In the genomic region with DNA sequence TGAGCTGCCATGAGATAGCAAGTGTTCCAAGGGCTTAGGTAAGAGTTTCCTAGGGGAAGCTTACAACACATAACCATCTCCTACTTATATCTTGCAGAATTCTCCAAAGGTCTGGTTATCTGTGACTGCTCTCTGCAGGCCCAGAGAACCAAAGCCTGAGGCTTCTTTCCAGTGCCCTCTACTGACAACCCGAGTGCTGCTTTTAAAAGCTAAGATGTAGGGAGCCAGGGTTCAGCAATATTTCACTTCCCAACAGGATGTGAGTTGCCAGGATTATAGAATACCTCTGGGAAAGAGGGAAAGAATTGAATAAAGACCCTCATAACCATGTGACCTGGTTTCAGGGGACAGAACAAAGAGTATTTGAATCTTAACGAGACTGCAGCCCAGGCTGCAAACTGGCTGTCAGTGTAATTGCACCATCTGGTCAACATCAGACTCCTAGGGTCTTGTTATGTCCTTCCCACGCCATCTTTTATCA, we compare ENCODE assay signal across 8 mouse cellular contexts. TPM values are rescaled to one million over a fixed set of nuclear protein-coding genes. Genes with fewer than 3 reads are reported as not detected.
DNase-seq lines count a peak whose midpoint lies in the region; ATAC-seq and TF ChIP-seq lines count a peak whose summit lies in the region.

No protein-coding gene starts in this region.

- ATAC-seq in limb, embryonic 11.5 days (ENCODE audit: insufficient number of reproducible peaks, low FRiP score, low TSS enrichment, low read depth) = peak; percentile 89; the same call in 1 of the 2 replicates
- ATAC-seq in CD4-positive, CD25-positive, alpha-beta regulatory T cell, adult 4 months = no peak

- no peak for DNase-seq in left cerebral cortex, adult 2 months (ENCODE audit: extremely low spot score in 1 of 2, low spot score in 2 of 2)
- no peak for DNase-seq in left cerebral cortex, adult 18-20 months (ENCODE audit: low spot score in 2 of 2)
- peak; percentile 38 for DNase-seq in limb, embryonic 11.5 days (ENCODE audit: low spot score)
- DNase-seq in retina, embryonic 14.5 days (ENCODE audit: low spot score) = peak; percentile 67
- DNase-seq in adrenal gland, adult (ENCODE audit: inconsistent age in 2 of 2, low spot score in 1 of 2) = no peak
- DNase-seq in layer of hippocampus, adult 9-11 months = no peak

- WGBS in limb, embryonic 11.5 days = 10% methylated on average over 3 of the region's 3 CpGs

- H3K36me3 ChIP-seq in limb, embryonic 11.5 days (ENCODE audit: control insufficient read depth, insufficient read depth, low read length) = no peaks in the 10 kb centered on the region

- H3K4me2 ChIP-seq in limb, embryonic 11.5 days (ENCODE audit: low read depth, severe bottlenecking) = no peak overlapping the region

- H3K9ac ChIP-seq in limb, embryonic 11.5 days (ENCODE audit: low read length) = no peak overlapping the region

- peak overlapping the region; percentile 90 for H3K27ac ChIP-seq in left cerebral cortex, adult 2 months
- H3K27ac ChIP-seq in embryonic fibroblast, embryonic 13.5 days (ENCODE audit: insufficient read depth, low read length) = peak overlapping the region; percentile 89
- 0 out of 2 replicates have a peak overlapping the region, but pooled peaks have one; percentile 30 for H3K27ac ChIP-seq in limb, embryonic 11.5 days (replicated peaks; ENCODE audit: low read depth, low read length)

- intact Hi-C loops in left cerebral cortex, adult 2 months (cut with DNase I) = loop anchor here (1.0 to 5.0 kb wide), 4 partner anchors 12 to 95 kb away; a partner anchor contains a TSS

- no peak; the same call in 1 of the 2 replicates for TF ChIP-seq CTCF in left cerebral cortex, adult 2 months (IDR thresholded peaks at IDR 0.05)
- TF ChIP-seq CTCF in embryonic fibroblast, embryonic 13.5 days (IDR thresholded peaks at IDR 0.05; ENCODE audit: borderline replicate concordance, insufficient read depth, low read length) = no peak

- TF ChIP-seq POLR2A in embryonic fibroblast, embryonic 13.5 days (IDR thresholded peaks at IDR 0.05; ENCODE audit: low read depth, low read length) = no peak

- H3K9me3 ChIP-seq in limb, embryonic 11.5 days (ENCODE audit: control insufficient read depth, low read length) = no peaks in the 10 kb centered on the region

- peaks cover 19% of the 10 kb centered on the region for H3K4me1 ChIP-seq in embryonic fibroblast, embryonic 13.5 days (ENCODE audit: control insufficient read depth, insufficient read depth, low read length)
- H3K4me1 ChIP-seq in limb, embryonic 11.5 days (ENCODE audit: control insufficient read depth, insufficient read depth, low read length) = peaks cover 12% of the 10 kb centered on the region; the same call in 1 of the 2 replicates

- no peaks in the 10 kb centered on the region for H3K27me3 ChIP-seq in limb, embryonic 11.5 days (ENCODE audit: control insufficient read depth, insufficient read depth, low read length)

- no peak overlapping the region for H3K4me3 ChIP-seq in left cerebral cortex, adult 2 months
- no peak overlapping the region for H3K4me3 ChIP-seq in embryonic fibroblast, embryonic 13.5 days (ENCODE audit: insufficient read depth, low read length)
- H3K4me3 ChIP-seq in limb, embryonic 11.5 days (ENCODE audit: low read depth, low read length) = no peak overlapping the region

RNA-seq across cellular contexts. Expression of a gene that starts 59.4 kb away (rescaled TPM):
- total RNA-seq in left cerebral cortex, adult 2 months (2021) = 10 to 100 TPM; 22.4 to 22.8 TPM
- 10 to 100 TPM; 22.1 to 22.7 TPM for total RNA-seq in left cerebral cortex, adult 18-20 months (2021)
- 160 and 170 TPM in 2 replicates for polyA plus RNA-seq in embryonic fibroblast, embryonic 13.5 days (2011; ENCODE audit: insufficient read length, low read depth, missing spikeins)
- 87.3 and 90.4 TPM in 2 replicates for polyA plus RNA-seq in limb, embryonic 11.5 days (2014; fragmentation: Nextera tagmentation; extraction: Ambion mirVana)
- 10 to 100 TPM; 84.8 to 96.8 TPM for polyA plus RNA-seq in CD4-positive, CD25-positive, alpha-beta regulatory T cell, adult 4 months (2017; shearing (Covaris generic))

Comparison
In these comparisons a context has a peak if more than half of its experiments do, and no peak if none do; other contexts are left out.
1. DNase-seq: peak in limb, embryonic 11.5 days (single experiment) and retina, embryonic 14.5 days (single experiment); none in left cerebral cortex, adult 2 months (0 of 2), left cerebral cortex, adult 18-20 months (0 of 2), adrenal gland, adult (0 of 2) and layer of hippocampus, adult 9-11 months (single experiment).
2. H3K27ac ChIP-seq: peak in every context shown above with its lines; median percentile 90 in left cerebral cortex, adult 2 months; 89 in embryonic fibroblast, embryonic 13.5 days; 30 in limb, embryonic 11.5 days.